Mouse (Mus musculus) liver, adult 2 months (tissue): ENCODE measurements around the gene Mettl7b.

ENCODE experiments used
- CTCF ChIP-seq: fragments of 200-500 bp; IDR thresholded peaks from 2 replicates; pipeline ENCODE4 v1.5.1; 2011; ENCODE audit warnings: low read depth, low read length, control low read depth
- POLR2A ChIP-seq: fragments of 200-500 bp; IDR thresholded peaks from 2 replicates; pipeline ENCODE4 v1.6.1; 2011; ENCODE audit warnings: low read length, control low read depth; ENCODE audit not compliant: insufficient read depth; ENCODE audit errors: extremely low read depth

DNA sequence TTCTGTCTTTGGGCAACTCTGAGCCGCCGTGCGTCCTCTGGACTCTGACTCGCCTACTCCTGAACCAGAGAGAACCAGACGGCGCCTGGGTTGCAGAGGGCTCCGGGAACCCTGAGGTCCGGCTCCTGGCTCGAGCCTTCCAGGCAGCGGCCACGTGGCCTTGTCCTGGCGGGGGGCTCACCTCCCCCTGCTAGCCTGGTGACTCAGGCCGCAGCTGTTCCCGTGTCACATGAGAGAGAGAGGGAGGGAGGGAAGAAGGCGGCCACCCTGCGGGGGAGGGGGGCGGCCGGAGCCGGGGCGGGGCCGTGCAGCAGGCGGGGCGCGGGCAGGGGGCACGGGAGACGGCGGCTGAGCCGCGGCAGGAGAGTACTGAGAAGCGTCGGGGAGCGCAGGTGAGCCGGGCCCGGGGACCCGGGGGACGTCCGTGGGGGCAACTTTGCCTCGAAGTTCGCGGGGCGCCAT, 51.2 kb downstream of the Mettl7b start:
- TF ChIP-seq CTCF (no peak), POLR2A (no peak)
